Mouse (Mus musculus) midbrain, embryonic 14.5 days (tissue): ENCODE measurements around the gene Iqgap1. TPM values are rescaled to one million over a fixed set of nuclear protein-coding genes. Genes with fewer than 3 reads are reported as not detected.
A peak's percentile ranks its signal among the peaks of the same experiment; 100 is the strongest.

ENCODE experiments used
- ATAC-seq: fragments of 200-750 bp; cut with Nextera tagmentation; 2 replicates; pipeline ENCODE4 v1.8.0; 2017; ENCODE audit warnings: moderate number of reproducible peaks, moderate library complexity; ENCODE audit not compliant: low FRiP score, low TSS enrichment
- DNase-seq: peaks from one replicate; pipeline ENCODE4 v3.0.0-alpha.2; 2015
- H3K27ac ChIP-seq: fragments of 300-500 bp; sonication (generic); replicated peaks from 2 replicates; pipeline ENCODE4 v1.5.1; 2014; ENCODE audit warnings: mild to moderate bottlenecking, low read depth, low read length, moderate library complexity
- H3K27me3 ChIP-seq: fragments of 300-500 bp; sonication (generic); 2 replicates; pipeline ENCODE4 v1.6.1; 2014; ENCODE audit warnings: low read length, control low read depth, mixed read lengths; ENCODE audit not compliant: control insufficient read depth, insufficient read depth
- H3K36me3 ChIP-seq: fragments of 300-500 bp; sonication (generic); 2 replicates; pipeline ENCODE4 v1.6.1; 2014; ENCODE audit warnings: low read length, control low read depth; ENCODE audit not compliant: control insufficient read depth, insufficient read depth
- H3K4me1 ChIP-seq: fragments of 300-500 bp; sonication (generic); 2 replicates; pipeline ENCODE4 v1.6.1; 2014; ENCODE audit warnings: mild to moderate bottlenecking, antibody characterized with exemption, low read length, control low read depth; ENCODE audit not compliant: control insufficient read depth, insufficient read depth
- H3K4me2 ChIP-seq: fragments of 300-500 bp; sonication (generic); 2 replicates; pipeline ENCODE4 v1.6.1; 2014; ENCODE audit warnings: mild to moderate bottlenecking, low read length, moderate library complexity
- H3K4me3 ChIP-seq: fragments of 300-500 bp; sonication (generic); replicated peaks from 2 replicates; pipeline ENCODE4 v1.5.1; 2014; ENCODE audit warnings: low read depth, low read length
- H3K9ac ChIP-seq: fragments of 300-500 bp; sonication (generic); replicated peaks from 2 replicates; pipeline ENCODE4 v1.6.1; 2014; ENCODE audit warnings: mild to moderate bottlenecking, low read length, moderate library complexity
- H3K9me3 ChIP-seq: fragments of 300-500 bp; sonication (generic); 2 replicates; pipeline ENCODE4 v1.6.1; 2016; ENCODE audit warnings: low read length, control low read depth, mixed read lengths; ENCODE audit not compliant: control insufficient read depth
- WGBS: fragments of 180-500 bp; shearing (Covaris S2); extraction: QIAGEN DNeasy Blood & Tissue Kit; methylation state at CpG from one replicate; pipeline ENCODE4 v1.1.7; 2014; 5-methylcytosine and 5-hydroxymethylcytosine counted together
- polyA plus RNA-seq: library from polyadenylated mRNA; unstranded; fragments of >200 nt; fragmentation: Nextera tagmentation; extraction: Ambion mirVana; gene quantifications from 2 replicates; pipeline ENCODE4 v1.2.1, GENCODE M21; 2014

Iqgap1 gene
- polyA plus RNA-seq: 14.0 and 22.3 TPM in 2 replicates

- Histone ChIP-seq H3K4me1 (no peaks in the 10 kb centered on the region), H3K9ac (no peak within 1 kb of the TSS), H3K4me3 (no peak within 1 kb of the TSS), H3K4me2 (no peak within 1 kb of the TSS), H3K27me3 (no peaks in the 10 kb centered on the region), H3K36me3 (no peaks in the 10 kb centered on the region), H3K9me3 (no peaks in the 10 kb centered on the region), H3K27ac (no peak within 1 kb of the TSS)
- ATAC-seq (no peak), DNase-seq (no peak)
- WGBS: 82% methylated on average over 11 of the region's 11 CpGs
Observed at GRCm38 (mm10) chr7:80825843-80826403, at the start of gene Iqgap1. Gene Iqgap1 (minus strand): TSS chr7:80825974.

- Histone ChIP-seq H3K36me3 (peaks cover 77% of the 10 kb centered on the region), H3K9me3 (no peaks in the 10 kb centered on the region), H3K4me2 (no peak overlapping the region), H3K4me1 (no peaks in the 10 kb centered on the region), H3K27me3 (no peaks in the 10 kb centered on the region), H3K9ac (no peak overlapping the region), H3K27ac (no peak overlapping the region), H3K4me3 (no peak overlapping the region)
- DNase-seq: no peak
- WGBS: 92% methylated on average over 2 of the region's 2 CpGs
- no peak for ATAC-seq
Observed at GRCm38 (mm10) chr7:80873631-80874030, 47.9 kb upstream of the Iqgap1 start.

- no peaks in the 10 kb centered on the region for H3K27me3 ChIP-seq
- no peak for ATAC-seq
- H3K36me3 ChIP-seq: peaks cover 83% of the 10 kb centered on the region
Observed at GRCm38 (mm10) chr7:80873038-80873437, 47.3 kb upstream of the Iqgap1 start.

GRCm38 (mm10) chr7:80868686-80869085 lies 42.9 kb upstream of the Iqgap1 start:
- Histone ChIP-seq H3K4me2 (no peak overlapping the region), H3K9me3 (no peaks in the 10 kb centered on the region), H3K9ac (no peak overlapping the region), H3K27me3 (no peaks in the 10 kb centered on the region), H3K27ac (no peak overlapping the region), H3K36me3 (peaks cover 78% of the 10 kb centered on the region), H3K4me1 (peaks cover 18% of the 10 kb centered on the region; the same call in 1 of the 2 replicates), H3K4me3 (no peak overlapping the region)
- ATAC-seq (no peak), DNase-seq (no peak)
- 91% methylated on average over 2 of the region's 2 CpGs for WGBS

More at GRCm38 (mm10) chr7:80873038-80873437, 47.3 kb upstream of the Iqgap1 start:
- Histone ChIP-seq H3K4me2 (no peak overlapping the region), H3K27ac (no peak overlapping the region), H3K9ac (no peak overlapping the region), H3K4me1 (no peaks in the 10 kb centered on the region), H3K4me3 (no peak overlapping the region), H3K9me3 (no peaks in the 10 kb centered on the region)
- 90% methylated on average over 5 of the region's 5 CpGs for WGBS
- DNase-seq: no peak

GRCm38 (mm10) chr7:80866514-80867147 lies 40.9 kb upstream of the Iqgap1 start:
- DNase-seq (no peak), ATAC-seq (no peak)
- H3K4me1 ChIP-seq: peaks cover 38% of the 10 kb centered on the region
- H3K9ac ChIP-seq: no peak overlapping the region
- H3K27ac ChIP-seq: no peak overlapping the region
- H3K4me2 ChIP-seq: no peak overlapping the region
- H3K36me3 ChIP-seq: peaks cover 75% of the 10 kb centered on the region
- H3K9me3 ChIP-seq: no peaks in the 10 kb centered on the region
- H3K27me3 ChIP-seq: no peaks in the 10 kb centered on the region
- 89% methylated on average over 7 of the region's 7 CpGs for WGBS
- no peak overlapping the region for H3K4me3 ChIP-seq

GRCm38 (mm10) chr7:80865521-80865920 lies 39.7 kb upstream of the Iqgap1 start:
- Histone ChIP-seq H3K27ac (no peak overlapping the region), H3K4me1 (peaks cover 40% of the 10 kb centered on the region), H3K27me3 (no peaks in the 10 kb centered on the region), H3K9ac (no peak overlapping the region), H3K4me2 (no peak overlapping the region), H3K4me3 (no peak overlapping the region), H3K9me3 (no peaks in the 10 kb centered on the region), H3K36me3 (peaks cover 67% of the 10 kb centered on the region)
- DNase-seq (no peak), ATAC-seq (no peak)
- 98% methylated on average over 7 of the region's 7 CpGs for WGBS

GRCm38 (mm10) chr7:80864831-80865230 lies 39.1 kb upstream of the Iqgap1 start:
- Histone ChIP-seq H3K27ac (0 out of 2 replicates have a peak overlapping the region, but pooled peaks have one; percentile 8), H3K9me3 (no peaks in the 10 kb centered on the region), H3K9ac (no peak overlapping the region), H3K36me3 (peaks cover 60% of the 10 kb centered on the region), H3K4me3 (no peak overlapping the region), H3K4me1 (peaks cover 43% of the 10 kb centered on the region), H3K4me2 (peak overlapping the region; percentile 81), H3K27me3 (no peaks in the 10 kb centered on the region)
- WGBS: 83% methylated on average over 8 of the region's 8 CpGs
- no peak for DNase-seq
- no peak for ATAC-seq

GRCm38 (mm10) chr7:80864151-80864550 lies 38.4 kb upstream of the Iqgap1 start:
- Histone ChIP-seq H3K27ac (no peak overlapping the region), H3K36me3 (peaks cover 54% of the 10 kb centered on the region), H3K4me3 (no peak overlapping the region), H3K9me3 (no peaks in the 10 kb centered on the region), H3K4me2 (peak overlapping the region; percentile 81), H3K27me3 (no peaks in the 10 kb centered on the region), H3K4me1 (peaks cover 43% of the 10 kb centered on the region), H3K9ac (no peak overlapping the region)
- WGBS: 78% methylated on average over 1 of the region's 1 CpGs
- no peak for DNase-seq
- ATAC-seq: no peak

- peaks cover 43% of the 10 kb centered on the region for H3K4me1 ChIP-seq
- H3K4me2 ChIP-seq: peak overlapping the region; percentile 81
- H3K4me3 ChIP-seq: peak overlapping the region; percentile 85
- DNase-seq (no peak), ATAC-seq (no peak)
- H3K9me3 ChIP-seq: no peaks in the 10 kb centered on the region
- 90% methylated on average over 5 of the region's 5 CpGs for WGBS
- H3K36me3 ChIP-seq: peaks cover 48% of the 10 kb centered on the region
- H3K9ac ChIP-seq: peak overlapping the region; percentile 12; the same call in 1 of the 2 replicates
- H3K27me3 ChIP-seq: no peaks in the 10 kb centered on the region
- no peak overlapping the region for H3K27ac ChIP-seq
Observed at GRCm38 (mm10) chr7:80863520-80863919, 37.7 kb upstream of the Iqgap1 start.
